Mouse (Mus musculus) liver, adult 2 months (tissue): ENCODE measurements around the gene Stpg1.
A peak's percentile ranks its signal among the peaks of the same experiment; 100 is the strongest.

ENCODE experiments used
- CTCF ChIP-seq: fragments of 200-500 bp; IDR thresholded peaks from 2 replicates; pipeline ENCODE4 v1.5.1; 2011; ENCODE audit warnings: low read depth, low read length, control low read depth
- POLR2A ChIP-seq: fragments of 200-500 bp; IDR thresholded peaks from 2 replicates; pipeline ENCODE4 v1.6.1; 2011; ENCODE audit warnings: low read length, control low read depth; ENCODE audit not compliant: insufficient read depth; ENCODE audit errors: extremely low read depth

DNA sequence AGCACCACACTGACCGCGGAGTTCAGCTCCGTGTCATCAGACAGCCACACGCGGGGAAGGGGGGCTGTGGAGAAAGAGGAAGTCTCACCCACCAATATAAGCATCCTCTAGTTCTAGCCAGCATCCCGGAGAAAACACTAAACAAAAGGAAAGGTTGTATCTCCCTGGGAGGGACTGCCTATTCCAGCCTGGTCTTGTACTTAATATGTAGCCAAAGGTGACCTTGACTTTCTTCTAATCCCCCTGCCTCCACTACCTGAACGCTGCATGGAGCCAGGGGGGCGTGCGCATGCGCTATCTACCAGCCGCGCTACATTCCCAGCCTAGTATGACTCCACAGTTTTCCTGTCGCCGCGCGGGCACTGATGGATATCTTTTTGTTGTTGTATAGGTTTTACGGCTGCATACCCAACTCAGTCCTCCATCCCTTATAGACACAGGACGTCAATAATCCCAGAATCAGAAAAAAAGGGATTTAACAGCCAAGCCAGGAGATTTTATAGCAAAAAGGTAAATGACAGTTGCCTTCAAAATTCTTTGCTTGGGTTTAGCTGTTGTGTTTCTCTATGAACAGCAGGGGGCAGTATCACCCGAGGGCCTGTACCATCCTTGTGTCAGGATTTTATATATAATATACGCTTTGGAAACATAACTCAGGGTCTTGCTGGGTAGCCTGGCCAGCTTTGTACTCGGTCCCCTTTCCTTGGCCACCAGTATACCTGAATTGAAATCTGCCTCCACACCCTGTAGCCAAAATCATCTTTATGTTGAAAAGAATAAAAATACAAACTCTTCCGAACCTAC lies 13.2 kb downstream of the Stpg1 start:
- TF ChIP-seq CTCF (0 out of 2 replicates have a peak, but pooled peaks have one; percentile 7), POLR2A (no peak)
